Mouse (Mus musculus) inflammation-experienced regulatory T-cells, adult 6 months (primary cell): ENCODE data around the gene C1qtnf7. TPM values are rescaled to one million over a fixed set of nuclear protein-coding genes. Genes with fewer than 3 reads are reported as not detected.

Experiments
- ATAC-seq: one replicate; pipeline ENCODE4 v1.8.0; 2017
- polyA plus RNA-seq, 3 experiments: library from polyadenylated mRNA; unstranded; fragments of 100-300 nt; shearing (Covaris generic); gene quantifications; one replicate each; pipeline ENCODE4 v1.2.1; 2017

The C1qtnf7 gene
- polyA plus RNA-seq = not detected

DNA sequence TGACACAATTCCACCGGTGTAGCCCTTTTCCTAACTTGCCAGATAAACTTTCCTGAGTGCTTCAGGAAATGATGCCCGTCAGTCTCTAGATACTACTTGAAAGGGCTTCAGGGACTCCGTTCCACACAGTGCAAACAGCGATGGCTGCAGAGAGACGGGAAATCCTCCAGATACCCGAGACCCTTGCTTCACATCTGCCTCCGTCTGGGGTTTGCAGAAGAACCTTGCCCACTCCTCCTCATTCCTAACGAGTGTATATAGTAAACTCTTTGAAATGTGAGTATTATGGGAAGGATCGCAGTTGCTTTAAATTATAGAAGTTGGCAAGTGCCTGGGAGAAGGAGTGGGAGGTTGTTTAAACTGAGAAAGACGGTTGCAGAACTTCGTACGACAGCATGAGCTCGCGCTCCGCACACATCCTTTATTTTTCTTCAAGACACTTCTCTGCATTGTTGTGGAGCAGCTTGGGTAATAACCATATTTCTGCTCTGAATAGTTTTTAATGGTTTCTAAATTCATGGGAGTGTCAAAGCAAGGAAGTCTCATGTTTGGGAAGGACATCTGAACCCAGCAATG is at the start of gene C1qtnf7:
TSS of gene C1qtnf7 (plus strand) at position 138 of the 576 bp plus-strand sequence.
- ATAC-seq = no peak

DNA sequence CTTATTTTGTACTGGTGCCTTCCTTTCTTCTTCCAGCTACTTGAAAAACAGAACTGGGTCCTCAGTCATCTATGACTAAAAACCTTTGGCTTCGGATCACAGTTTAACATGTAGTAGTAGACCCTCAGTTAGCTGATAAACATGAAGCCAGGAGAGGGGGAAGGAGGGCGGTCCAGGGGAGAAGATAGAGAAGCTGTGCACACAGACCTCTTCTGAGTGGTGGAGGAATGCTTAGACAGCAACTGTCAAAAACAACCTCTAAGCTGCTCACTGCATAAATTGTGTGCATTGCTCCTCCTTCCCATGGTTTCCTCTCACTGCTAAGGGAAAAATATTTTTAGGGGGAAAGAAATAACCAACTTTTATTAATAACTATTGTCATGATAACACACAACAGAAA is 48.6 kb upstream of the C1qtnf7 start:
- ATAC-seq = no peak

DNA sequence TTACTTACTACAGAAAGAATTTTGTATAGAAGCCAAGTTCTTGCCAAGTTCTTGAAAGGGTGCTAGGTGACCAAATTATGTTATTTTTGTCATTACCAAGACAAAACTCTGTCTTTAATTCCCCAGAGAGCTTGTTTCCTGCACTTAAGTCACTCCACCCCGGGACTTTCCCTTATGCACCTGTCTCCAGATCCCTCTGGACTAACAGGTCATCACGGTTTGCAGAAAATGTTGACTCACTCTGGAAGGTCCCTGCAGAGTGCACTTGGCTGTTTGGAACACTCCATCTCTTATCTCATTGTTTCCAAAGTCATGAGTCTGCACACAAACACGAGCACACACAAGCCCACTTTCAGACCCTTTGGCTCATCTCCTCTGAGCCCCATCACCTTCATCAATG is 48.1 kb upstream of the C1qtnf7 start:
- no peak for ATAC-seq

DNA sequence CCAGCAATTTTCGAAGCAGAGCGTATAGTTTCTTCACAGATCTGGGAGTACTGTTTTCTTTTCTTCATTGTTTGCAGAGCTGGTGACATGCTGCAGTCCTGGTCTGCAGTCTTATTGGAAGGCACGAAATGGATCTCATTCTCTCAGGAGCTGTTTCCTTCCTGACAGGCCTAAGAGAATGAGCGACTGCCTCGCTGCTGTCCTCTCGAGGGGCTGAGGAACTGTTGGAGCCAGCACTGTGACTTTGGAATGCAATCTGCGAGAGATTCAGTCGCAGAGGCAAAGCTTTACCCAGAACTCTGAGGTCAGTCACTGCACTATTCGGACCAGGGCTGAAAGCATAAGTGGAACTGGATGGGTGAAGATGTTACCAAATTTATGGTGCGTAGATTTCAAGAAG is 46.4 kb upstream of the C1qtnf7 start:
- ATAC-seq = no peak

DNA sequence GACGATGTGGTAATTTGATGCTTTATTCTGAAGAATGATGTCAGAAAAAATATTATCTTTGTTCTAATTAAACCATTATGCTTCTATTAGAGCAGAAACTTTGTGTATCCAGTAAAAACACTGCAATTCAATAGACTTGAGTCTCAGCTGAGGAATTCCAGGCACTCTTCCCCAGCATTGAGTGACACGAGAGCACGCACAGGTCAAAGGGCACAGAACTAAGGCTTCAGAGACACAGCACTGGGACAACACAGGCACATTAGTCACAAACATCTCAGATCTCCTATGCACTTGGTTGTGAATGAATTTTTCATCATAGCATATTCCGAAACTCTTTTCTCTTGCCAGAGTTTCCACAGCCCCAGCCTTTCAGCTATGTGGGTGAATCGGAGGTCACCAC is 37.4 kb upstream of the C1qtnf7 start:
- no peak for ATAC-seq

DNA sequence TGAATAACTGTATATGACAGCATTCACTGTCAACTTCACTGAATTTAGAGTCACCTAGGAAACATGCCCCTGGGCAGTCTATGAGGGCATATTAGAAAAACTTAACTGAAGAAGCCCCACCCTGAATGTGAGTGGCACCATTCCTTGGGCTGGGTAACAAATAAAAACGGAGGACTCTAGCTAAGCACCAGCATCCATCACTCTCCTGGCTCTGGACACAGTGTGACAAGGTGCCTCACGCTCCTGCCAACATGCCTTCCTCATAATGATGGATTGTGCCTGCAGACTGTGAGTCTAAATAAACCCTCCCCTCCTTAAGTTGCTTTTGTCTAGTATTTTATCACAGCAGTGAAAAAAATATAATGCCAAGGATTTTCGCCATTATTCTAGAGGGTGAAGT is 35.3 kb upstream of the C1qtnf7 start:
- no peak for ATAC-seq

DNA sequence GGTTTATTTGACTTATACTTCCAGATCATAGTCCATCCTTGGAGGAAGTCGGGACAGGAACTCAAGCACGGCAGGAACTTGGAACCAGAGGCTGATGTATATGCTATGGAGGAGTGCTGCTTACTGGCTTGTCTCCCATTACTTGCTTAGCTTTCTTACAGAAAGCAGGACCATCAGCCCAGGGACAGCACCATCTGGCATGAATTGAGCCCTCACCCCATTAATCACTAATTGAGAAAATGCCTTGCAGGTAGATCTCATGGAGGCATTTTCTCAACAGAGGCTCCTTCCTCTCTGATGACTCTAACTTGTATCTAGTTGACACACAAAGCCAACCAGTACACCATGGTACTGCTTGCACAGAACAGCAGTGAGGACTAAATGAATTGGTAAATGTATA is 34.6 kb upstream of the C1qtnf7 start:
- no peak for ATAC-seq

DNA sequence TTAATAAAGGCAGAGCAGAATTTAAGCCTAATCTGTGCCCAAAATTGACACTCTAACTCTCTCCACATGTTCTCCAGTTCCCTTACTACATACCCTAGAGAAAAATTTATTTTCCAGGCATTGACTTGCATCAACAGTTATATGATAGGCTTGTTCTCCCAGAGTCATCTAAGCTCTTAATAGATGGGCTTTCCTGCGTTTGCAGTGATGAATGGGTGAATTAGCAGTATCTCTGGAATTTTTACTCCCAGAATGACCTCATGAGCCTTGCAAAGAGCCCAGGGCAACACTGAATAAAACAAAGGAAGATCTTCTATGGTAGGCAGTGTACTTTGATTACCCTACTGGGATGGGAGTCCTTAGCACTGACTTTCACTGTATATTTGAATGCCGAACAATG is 33.5 kb upstream of the C1qtnf7 start:
- no peak for ATAC-seq

DNA sequence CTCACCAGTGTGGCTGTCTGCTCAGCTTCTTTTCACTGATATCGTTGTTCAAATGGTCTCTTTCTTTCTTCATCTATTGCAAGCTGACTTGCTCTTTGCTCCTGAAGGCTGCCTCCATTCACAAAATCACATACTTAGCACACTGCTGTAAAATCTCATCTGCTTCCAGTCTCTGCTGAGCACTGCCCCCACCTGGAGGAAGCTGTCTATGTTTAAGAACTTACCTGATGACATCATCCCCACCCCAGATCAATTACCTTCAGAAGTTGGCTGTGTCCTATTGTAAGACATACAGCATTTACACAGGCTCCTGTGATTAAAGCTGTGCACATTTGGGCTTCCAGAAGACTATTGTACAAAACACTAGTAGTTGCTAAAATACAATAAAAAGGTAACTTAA is 13.5 kb upstream of the C1qtnf7 start:
- no peak for ATAC-seq

DNA sequence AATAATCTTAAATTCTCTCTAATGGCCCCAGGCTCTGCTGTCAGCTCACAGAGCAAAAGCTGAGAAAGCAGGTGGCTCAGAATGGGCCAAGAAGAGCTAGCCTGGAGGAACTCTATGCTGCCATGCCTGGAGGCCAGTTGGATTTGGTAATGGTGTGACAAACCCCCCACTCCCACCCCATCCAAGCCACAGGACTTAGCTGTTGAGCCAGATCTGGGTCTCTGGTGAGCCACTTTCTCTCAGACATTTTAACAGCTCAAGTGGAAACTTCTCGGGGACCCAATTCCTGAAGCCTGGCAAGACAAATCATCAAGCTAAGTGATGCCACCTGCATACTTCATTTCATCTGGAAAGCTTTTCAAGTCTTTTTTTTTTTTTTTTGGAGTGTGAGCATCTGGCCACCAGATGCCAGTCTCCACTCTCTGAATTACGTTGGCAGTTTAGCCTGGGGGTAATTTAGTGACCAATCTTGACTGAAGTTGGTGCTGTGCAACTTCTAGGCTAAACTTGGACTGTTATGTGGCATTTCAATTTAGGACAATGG is 11.0 kb upstream of the C1qtnf7 start:
- no peak for ATAC-seq

DNA sequence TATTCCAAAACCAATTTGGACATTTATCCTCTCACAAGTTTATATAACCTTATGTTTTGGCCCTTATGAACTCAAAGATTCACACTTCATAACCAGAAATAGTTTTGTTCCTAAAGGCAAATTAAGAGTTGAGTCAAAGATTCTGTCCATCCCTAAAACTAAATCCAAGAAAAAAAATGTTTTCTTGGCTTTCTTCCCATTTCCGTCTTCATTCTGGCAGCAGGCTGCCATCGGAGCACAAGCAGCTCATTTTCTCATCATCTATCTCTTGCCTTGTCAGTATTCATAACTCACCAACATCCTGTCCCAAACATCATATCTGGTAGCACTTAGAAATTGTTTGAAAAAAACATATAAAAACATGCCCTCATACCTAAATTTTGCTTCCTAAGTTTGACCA is 6.9 kb upstream of the C1qtnf7 start:
- no peak for ATAC-seq

DNA sequence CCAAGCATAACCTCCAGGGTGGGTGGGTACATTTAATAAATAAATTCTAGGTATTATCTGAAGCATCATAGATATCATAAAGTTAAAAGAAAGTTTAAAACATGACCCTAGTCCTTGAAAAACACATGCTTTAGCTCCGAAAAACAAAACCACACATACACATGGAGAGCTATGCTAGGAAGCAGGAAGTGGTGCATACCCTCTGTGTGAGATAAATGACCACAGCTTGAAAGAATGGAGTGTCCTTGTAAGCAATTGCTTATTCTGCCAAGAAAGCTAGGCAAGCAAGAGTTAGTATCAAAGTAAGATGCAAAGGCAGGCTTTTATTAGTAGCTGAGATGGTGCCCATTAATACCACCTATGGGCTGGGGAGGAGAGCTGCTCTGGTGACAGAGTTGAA is 6.4 kb upstream of the C1qtnf7 start:
- no peak for ATAC-seq

DNA sequence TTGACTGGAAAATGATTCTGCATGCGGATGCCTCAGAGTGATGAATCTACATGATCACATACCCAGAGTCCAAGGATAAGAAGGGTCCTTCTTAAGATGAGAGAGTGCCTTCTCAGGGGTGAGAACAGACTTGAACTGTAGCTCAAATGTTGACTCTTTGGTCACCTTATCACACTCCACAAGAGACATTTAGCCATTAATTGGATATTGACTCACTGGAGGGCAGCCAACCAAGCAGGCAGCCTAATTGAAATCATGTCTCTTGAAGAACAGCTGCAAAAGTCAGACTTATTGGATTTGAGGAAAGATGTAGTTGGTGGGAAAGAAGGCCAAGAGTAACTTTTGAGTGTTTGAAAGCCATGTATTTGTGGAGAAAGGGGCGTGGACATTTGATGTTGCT is 4.2 kb upstream of the C1qtnf7 start:
- no peak for ATAC-seq

DNA sequence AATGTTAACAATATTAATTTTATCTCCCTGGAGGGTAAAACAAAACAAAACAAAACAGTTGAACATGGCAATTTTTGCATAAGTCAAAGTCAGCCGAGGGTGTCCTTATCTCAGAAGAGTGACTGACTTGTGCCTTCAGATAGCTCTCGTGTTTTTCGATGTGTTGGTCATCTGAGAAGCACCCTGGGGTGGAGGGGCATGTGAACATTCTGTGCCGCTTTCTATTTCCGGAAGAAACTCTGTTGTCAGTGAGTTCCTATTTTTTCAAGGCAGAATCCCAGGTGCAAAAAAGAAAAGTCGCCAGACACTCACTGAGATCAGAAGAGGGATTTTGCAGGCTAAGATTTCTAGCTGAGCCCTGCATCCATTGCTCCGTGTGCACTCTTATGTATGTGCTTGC is 1.2 kb downstream of the C1qtnf7 start:
- no peak for ATAC-seq

DNA sequence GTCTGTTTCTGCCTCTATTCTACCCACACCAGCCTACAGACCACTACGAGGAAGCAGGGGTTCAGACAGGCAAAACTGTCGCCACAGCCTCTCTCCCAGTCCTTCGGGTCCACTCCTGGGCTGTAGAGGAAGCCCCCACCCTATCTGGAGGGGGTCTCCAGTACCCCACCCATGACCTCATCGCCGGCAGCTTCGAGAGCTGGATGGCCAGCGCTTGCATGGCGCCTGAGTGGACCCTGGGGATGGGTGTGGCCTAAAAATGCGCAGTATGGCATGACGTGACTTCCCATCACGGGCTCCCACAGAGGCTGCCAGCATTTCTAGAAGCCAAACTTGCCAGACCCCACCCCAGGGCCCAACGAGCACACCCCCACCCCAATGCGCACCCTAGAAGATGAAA is 2.0 kb downstream of the C1qtnf7 start:
- ATAC-seq = no peak

DNA sequence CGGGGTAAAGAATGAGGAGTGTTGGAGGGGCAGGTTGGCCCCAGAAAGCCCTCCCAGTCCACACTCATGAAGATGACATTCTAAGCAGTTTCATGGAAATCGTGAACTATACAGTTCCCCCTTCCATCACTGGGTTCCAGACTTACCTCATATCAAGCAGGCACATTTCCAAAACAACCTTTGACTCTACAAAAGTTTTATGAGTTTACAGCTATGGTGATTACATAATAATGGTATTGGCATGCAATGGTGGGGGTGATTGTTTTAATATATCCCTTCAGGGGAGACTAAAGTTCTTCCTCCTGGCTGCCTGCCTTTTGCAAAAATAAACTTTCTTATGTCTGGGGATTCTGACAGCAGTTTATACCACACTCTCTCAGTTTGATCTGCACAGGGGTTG is 4.6 kb downstream of the C1qtnf7 start:
- ATAC-seq = no peak

DNA sequence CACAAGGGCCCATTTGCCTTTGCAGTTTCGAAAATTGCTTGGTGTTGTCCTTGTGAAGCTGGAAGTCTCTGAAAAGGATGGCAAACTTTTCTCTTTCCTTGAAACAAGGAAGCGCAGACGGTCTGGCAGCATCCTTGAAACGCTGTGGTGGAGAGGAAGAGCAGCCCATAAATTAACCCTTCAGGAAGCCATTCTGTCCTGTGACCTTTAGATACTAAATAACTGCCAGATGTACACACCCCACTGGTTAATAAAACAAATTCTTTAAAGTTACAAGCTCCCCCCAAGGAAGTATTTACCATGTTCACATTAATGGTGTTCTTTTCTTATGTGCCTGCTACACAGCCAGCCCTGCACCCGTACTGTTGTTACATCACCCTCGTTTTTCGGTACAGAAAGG is 6.0 kb downstream of the C1qtnf7 start:
- no peak for ATAC-seq

DNA sequence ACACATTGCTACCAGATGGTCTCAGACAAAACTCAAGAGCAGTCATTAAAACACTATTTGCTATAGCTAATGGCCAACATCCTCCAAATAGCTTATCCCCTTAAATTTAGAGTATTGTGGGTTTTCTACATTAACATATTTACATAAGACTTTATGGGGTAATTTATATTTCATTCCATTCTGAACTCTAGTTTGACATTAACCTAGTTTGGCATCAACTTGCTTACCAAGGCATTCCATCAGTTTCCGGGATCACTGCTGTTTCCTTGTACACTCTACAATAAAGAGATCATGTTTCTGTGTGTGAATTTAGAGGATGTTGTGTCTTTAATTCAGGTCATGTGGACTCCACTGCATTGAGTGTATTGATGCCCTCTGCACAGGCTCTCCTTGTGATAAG is 7.5 kb downstream of the C1qtnf7 start:
- ATAC-seq = no peak

DNA sequence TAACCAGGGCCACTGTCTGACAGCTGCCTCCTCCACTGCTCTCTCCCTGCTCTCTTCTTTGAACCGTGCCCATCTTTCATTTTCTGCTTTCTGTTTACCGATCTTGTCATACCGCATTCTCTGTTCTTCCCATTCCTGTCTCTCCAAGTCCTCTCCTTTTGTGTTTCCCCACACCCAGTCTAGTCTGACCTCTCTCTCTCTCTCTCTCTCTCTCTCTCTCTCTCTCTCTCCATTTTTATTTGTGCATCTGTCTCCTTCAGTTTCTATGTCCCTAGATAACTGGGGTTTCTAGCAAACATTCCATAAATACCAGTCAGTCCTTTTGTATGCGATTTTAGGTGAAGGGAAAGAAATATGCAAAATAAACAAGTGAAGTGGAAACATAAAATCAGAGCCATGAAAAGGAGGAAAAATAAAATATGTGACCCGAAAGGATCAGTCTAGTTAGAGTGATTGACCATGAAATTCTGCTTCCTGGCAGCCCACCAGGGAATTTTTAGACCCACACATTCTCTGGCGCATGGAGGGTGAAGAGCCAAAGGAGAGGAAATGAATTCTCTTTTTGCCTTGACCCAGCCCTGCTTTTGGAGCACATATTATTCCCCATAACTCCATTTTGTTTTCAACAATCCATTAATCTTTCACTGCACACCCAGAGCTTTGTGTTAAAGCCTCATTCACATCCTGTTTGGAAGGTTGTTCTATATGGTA is 11.7 kb downstream of the C1qtnf7 start:
- ATAC-seq = no peak

DNA sequence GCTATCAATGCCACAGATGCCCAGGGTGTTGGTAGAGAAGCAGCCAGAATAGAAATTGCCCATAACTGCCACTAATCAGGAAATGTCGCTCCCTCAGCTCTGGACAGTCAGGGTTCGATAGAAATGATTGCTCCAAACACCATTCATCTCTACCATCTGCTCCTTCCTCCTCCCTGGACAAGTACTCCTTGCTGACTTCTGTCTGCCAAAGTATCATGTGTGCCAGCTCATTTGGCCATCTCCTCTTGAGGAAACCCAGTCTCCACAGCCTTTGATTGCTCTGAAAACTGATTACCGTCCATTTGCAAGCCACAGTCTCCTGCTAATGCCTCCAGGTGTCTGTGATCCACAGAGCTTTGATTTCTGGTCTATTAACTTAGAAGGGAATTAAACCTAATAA is 14.8 kb downstream of the C1qtnf7 start:
- no peak for ATAC-seq

DNA sequence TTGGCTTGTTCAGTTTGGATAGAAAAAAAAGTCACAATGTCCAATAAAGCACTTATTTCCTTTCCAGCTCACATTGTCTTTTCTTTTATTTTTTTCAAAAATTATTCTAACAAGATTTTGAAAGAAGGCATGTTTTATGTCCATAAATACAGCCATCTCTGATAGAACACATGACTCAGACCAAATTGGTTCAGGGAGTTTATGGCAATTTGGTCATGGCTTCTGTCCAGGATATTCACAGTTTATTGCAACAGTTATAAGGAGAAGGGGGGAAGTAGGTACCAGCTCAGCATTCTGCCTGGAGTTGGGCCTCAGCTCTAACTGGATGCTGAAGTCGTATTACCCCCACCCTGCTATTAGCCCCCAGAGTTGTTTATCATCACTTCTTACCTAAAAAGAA is 15.5 kb downstream of the C1qtnf7 start:
- no peak for ATAC-seq

DNA sequence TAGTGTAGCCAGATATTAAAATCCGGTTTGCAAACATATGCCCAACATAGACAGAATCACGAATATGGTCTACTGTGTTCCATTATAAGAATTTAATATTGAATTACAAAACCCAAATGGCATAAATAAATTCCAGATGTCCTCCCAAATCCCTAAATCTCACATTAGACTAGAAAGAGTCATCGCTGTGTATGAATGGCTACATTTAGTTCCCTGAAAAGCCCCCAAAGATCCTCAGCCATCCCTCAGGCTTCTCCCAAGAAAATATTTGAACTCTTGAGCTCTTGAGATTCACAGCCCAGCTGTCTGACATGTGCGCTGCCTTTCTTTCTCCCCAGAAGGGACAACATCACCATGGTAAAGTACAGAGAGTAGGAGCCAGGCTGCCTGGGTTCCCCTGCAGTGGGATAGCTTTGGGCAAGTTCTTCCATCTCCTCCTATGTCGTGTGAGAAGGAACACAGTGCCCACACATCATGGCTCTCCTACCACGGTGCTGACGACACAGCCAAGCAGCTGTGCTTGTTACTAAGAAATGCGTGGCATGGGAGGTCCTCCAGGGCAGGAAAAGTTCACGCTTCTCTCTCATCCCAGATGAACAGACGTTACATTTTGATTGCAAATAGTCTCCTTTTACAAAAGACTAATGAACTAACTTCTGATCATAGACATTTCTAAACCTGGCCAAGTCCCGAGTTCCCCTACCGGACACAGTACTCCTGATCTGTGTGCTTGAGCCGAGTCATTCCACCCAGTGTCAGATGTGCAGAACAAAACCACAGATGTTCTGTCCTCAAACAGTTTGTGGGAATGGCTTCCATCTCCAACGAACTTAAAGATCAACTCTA is 23.2 kb downstream of the C1qtnf7 start:
- no peak for ATAC-seq

DNA sequence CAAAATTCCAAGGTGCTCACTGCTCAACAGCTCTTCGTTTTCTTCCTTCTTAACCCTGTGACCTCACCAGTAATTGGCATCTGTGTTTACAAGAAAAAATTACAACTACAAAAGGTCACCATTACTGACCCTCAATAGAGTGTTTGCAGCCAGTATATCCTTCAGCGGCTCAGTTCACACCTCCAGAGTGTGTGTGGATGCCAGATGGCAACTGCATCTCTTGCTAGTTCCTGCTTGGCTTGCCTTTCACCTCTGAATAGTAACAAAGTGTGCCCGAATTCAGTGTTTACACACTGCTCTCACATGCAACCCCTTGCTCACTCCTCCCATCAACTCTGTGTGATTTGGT is 23.8 kb downstream of the C1qtnf7 start:
- no peak for ATAC-seq

DNA sequence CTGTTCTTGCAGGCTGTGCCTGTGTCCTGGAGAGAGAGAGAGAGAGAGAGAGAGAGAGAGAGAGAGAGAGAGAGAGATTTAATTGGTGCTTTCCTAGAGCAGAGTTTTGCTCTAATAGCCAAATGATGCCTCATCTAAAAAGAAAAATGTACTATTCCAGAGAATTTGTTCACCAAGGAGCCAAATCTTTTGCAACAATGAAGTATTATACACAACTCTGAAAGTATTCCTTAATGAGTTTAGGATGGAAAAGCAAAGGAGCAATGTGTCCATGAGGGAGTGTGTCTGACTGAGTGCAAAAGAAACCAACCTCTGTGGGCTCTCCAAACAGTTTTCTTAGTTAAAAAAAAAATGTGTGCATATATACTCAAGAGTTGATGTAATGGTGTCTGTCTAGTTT is 24.5 kb downstream of the C1qtnf7 start:
- ATAC-seq = no peak
